Mouse (Mus musculus): ENCODE results near the gene Rasgrf1. TPM values are rescaled to one million over a fixed set of nuclear protein-coding genes. Genes with fewer than 3 reads are reported as not detected.

Rasgrf1 gene
- total and polyA plus RNA-seq, 3 experiments: not detected

- DNase-seq (ENCODE audit: extremely low read depth): no peak
- in situ Hi-C loops (cut with MboI; ENCODE audit: low pct_ligation_motif_present, low pct_unique_long_range_greater_than_20kb, low sequenced_read_pairs): loop anchor here (10.0 kb wide), 1 partner anchor 47 kb away; no protein-coding TSS in a partner anchor
- dilution Hi-C loops (cut with MboI; ENCODE audit: extremely low pct_ligation_motif_present, extremely low pct_unique_long_range_greater_than_20kb, low sequenced_read_pairs): no loop called here
Measured at GRCm38 (mm10) chr9:89868093-89868729, 41.5 kb upstream of the Rasgrf1 start.

GRCm38 (mm10) chr9:89869594-89869993, 40.1 kb upstream of the Rasgrf1 start:
- Histone ChIP-seq H3K36me3 (replicated peaks in 1 of 2; ENCODE audit: control insufficient read depth in 1 of 2, insufficient read depth in 1 of 2, low read length in 1 of 2) (no peaks in the 10 kb centered on the region), H3K27ac (ENCODE audit: insufficient read depth, low read depth) (no peak overlapping the region), H3K4me1 (ENCODE audit: control insufficient read depth in 1 of 2, insufficient read depth in 2 of 2) (peaks cover 11 to 26% of the 10 kb centered on the region in 2 experiments), H3K4me2 (ENCODE audit: insufficient read depth, low read depth, poor library complexity, severe bottlenecking) (no peak overlapping the region), H3K9me3 (replicated peaks; ENCODE audit: low read length) (no peaks in the 10 kb centered on the region), H3K27me3 (replicated peaks) (peaks cover 4% of the 10 kb centered on the region), H3K9ac (ENCODE audit: insufficient read depth, low read depth) (no peak overlapping the region), H3K79me2 (replicated peaks; ENCODE audit: control insufficient read depth, extremely low read depth, insufficient read depth, poor library complexity, severe bottlenecking) (no peaks in the 10 kb centered on the region), H3K4me3 (replicated peaks in 1 of 3; ENCODE audit: low read depth in 2 of 3, low read length in 2 of 3, poor library complexity in 1 of 3) (no peak overlapping the region)
- no peak for DNase-seq (ENCODE audit: extremely low read depth)
- dilution Hi-C loops (cut with MboI; ENCODE audit: extremely low pct_ligation_motif_present, extremely low pct_unique_long_range_greater_than_20kb, low sequenced_read_pairs) (no loop called here), in situ Hi-C loops (cut with MboI; ENCODE audit: low pct_ligation_motif_present, low pct_unique_long_range_greater_than_20kb, low sequenced_read_pairs) (loop anchor here (10.0 kb wide), 1 partner anchor 45 kb away; no protein-coding TSS in a partner anchor)
- TF ChIP-seq USF2 (conservative IDR thresholded peaks at IDR 0.05; ENCODE audit: low read depth, low read length): no peak
- TF ChIP-seq HCFC1 (IDR thresholded peaks at IDR 0.05; ENCODE audit: low read depth, low read length): no peak
- no peak for TF ChIP-seq USF1 (IDR thresholded peaks at IDR 0.05; ENCODE audit: low read depth, low read length)
- no peak for TF ChIP-seq MAZ (IDR thresholded peaks at IDR 0.05; ENCODE audit: low read depth, low read length)
- TF ChIP-seq JUN (IDR thresholded peaks at IDR 0.05; ENCODE audit: insufficient read depth, low read depth, low read length): no peak
- no peak for TF ChIP-seq NELFE (IDR thresholded peaks at IDR 0.05; ENCODE audit: low read depth, low read length)
- TF ChIP-seq IRF4 (IDR thresholded peaks at IDR 0.05; ENCODE audit: low read depth, low read length): no peak
- no peak for TF ChIP-seq CHD2 (IDR thresholded peaks at IDR 0.05; ENCODE audit: low read length)
- no peak for TF ChIP-seq ZNF384 (IDR thresholded peaks at IDR 0.05; ENCODE audit: low read depth, low read length)
- no peak for TF ChIP-seq EP300 (IDR thresholded peaks at IDR 0.05; ENCODE audit: low read length)
- no peak for TF ChIP-seq TBP (conservative IDR thresholded peaks at IDR 0.05; ENCODE audit: low read depth, low read length)
- no peak for TF ChIP-seq RAD21 (IDR thresholded peaks at IDR 0.05; ENCODE audit: low read depth, low read length)
- no peak for TF ChIP-seq CTCF (conservative IDR thresholded peaks at IDR 0.05 in 1 of 2, IDR thresholded peaks at IDR 0.05 in 1 of 2; ENCODE audit: low read depth in 2 of 2, low read length in 2 of 2)
- TF ChIP-seq ZC3H11A (IDR thresholded peaks at IDR 0.05; ENCODE audit: low read depth, low read length): no peak
- TF ChIP-seq MAFK (IDR thresholded peaks at IDR 0.05; ENCODE audit: insufficient replicate concordance, low read length): no peak
- TF ChIP-seq PAX5 (IDR thresholded peaks at IDR 0.05; ENCODE audit: low read length): no peak
- TF ChIP-seq ETS1 (conservative IDR thresholded peaks at IDR 0.05; ENCODE audit: low read depth, low read length): no peak
- no peak for TF ChIP-seq SIN3A (IDR thresholded peaks at IDR 0.05; ENCODE audit: low read length)

More at GRCm38 (mm10) chr9:89868093-89868729, 41.5 kb upstream of the Rasgrf1 start:
- Histone ChIP-seq H3K4me3 (replicated peaks in 1 of 3; ENCODE audit: low read depth in 2 of 3, low read length in 2 of 3, poor library complexity in 1 of 3) (no peak overlapping the region), H3K4me1 (ENCODE audit: control insufficient read depth in 1 of 2, insufficient read depth in 2 of 2) (peaks cover 6 to 17% of the 10 kb centered on the region in 2 experiments), H3K4me2 (ENCODE audit: insufficient read depth, low read depth, poor library complexity, severe bottlenecking) (no peak overlapping the region), H3K79me2 (replicated peaks; ENCODE audit: control insufficient read depth, extremely low read depth, insufficient read depth, poor library complexity, severe bottlenecking) (no peaks in the 10 kb centered on the region), H3K27me3 (replicated peaks) (peaks cover 4% of the 10 kb centered on the region), H3K27ac (ENCODE audit: insufficient read depth, low read depth) (no peak overlapping the region), H3K9me3 (replicated peaks; ENCODE audit: low read length) (no peaks in the 10 kb centered on the region), H3K9ac (ENCODE audit: insufficient read depth, low read depth) (no peak overlapping the region), H3K36me3 (replicated peaks in 1 of 2; ENCODE audit: control insufficient read depth in 1 of 2, insufficient read depth in 1 of 2, low read length in 1 of 2) (no peaks in the 10 kb centered on the region)
- no peak for TF ChIP-seq JUND (conservative IDR thresholded peaks at IDR 0.05; ENCODE audit: low read depth, low read length)
- TF ChIP-seq GABPA (IDR thresholded peaks at IDR 0.05; ENCODE audit: insufficient replicate concordance, low read depth, low read length): no peak
- no peak for TF ChIP-seq POLR2AphosphoS2 (IDR thresholded peaks at IDR 0.05; ENCODE audit: low read depth, low read length)
- TF ChIP-seq UBTF (IDR thresholded peaks at IDR 0.05; ENCODE audit: low read depth, low read length): no peak
- TF ChIP-seq E2F4 (IDR thresholded peaks at IDR 0.05; ENCODE audit: insufficient replicate concordance, low read depth, low read length): no peak
- no peak for TF ChIP-seq IRF4 (IDR thresholded peaks at IDR 0.05; ENCODE audit: low read depth, low read length)
- no peak for TF ChIP-seq ZC3H11A (IDR thresholded peaks at IDR 0.05; ENCODE audit: low read depth, low read length)
- no peak for TF ChIP-seq MAX (IDR thresholded peaks at IDR 0.05; ENCODE audit: low read length)
- no peak for TF ChIP-seq ZMIZ1 (IDR thresholded peaks at IDR 0.05; ENCODE audit: low read depth, low read length)
- no peak for TF ChIP-seq KAT2A (IDR thresholded peaks at IDR 0.05; ENCODE audit: insufficient replicate concordance, low read length)
- no peak for TF ChIP-seq ETS1 (conservative IDR thresholded peaks at IDR 0.05; ENCODE audit: low read depth, low read length)
- no peak for TF ChIP-seq HCFC1 (IDR thresholded peaks at IDR 0.05; ENCODE audit: low read depth, low read length)
- no peak for TF ChIP-seq MEF2A (IDR thresholded peaks at IDR 0.05; ENCODE audit: borderline replicate concordance, low read depth, low read length)
- TF ChIP-seq NRF1 (IDR thresholded peaks at IDR 0.05; ENCODE audit: low read depth, low read length): no peak
- TF ChIP-seq RCOR1 (conservative IDR thresholded peaks at IDR 0.05; ENCODE audit: low read depth, low read length): no peak
- TF ChIP-seq ZKSCAN1 (IDR thresholded peaks at IDR 0.05; ENCODE audit: borderline replicate concordance, low read depth, low read length): no peak
- no peak for TF ChIP-seq TCF12 (IDR thresholded peaks at IDR 0.05; ENCODE audit: low read depth, low read length)
